Mouse (Mus musculus): ENCODE results near the gene Gm49425.
"Not testable (repeated sequence)": the region's sequence is repeated elsewhere in the genome, so short reads cannot be mapped to it uniquely, and the experiment has no call there.

The Gm49425 gene

DNA sequence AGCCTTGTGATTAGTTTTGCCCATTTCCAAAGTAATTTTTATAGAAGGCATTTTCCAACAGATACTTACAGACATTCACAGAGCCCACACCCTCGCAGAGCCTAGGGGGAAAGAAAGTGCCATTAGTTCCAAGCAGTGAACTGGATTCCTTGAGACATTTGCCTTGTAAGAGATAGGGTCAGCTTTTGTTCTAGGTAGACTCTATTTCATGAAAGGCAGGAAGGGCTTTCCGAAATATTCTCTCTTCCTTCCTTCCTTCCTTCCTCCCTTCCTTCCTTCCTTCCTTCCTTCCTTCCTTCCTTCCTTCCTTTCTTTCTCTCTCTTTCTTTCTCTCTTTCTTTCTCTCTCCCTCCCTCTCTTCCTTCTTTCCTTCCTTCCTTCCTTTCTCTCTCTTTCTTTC lies at the start of gene Gm49425:
Gm49425 (minus strand) TSS at position 101 of the 400 bp plus-strand sequence.
- DNase-seq (ENCODE audit: inconsistent ontology term): not testable (repeated sequence)

DNA sequence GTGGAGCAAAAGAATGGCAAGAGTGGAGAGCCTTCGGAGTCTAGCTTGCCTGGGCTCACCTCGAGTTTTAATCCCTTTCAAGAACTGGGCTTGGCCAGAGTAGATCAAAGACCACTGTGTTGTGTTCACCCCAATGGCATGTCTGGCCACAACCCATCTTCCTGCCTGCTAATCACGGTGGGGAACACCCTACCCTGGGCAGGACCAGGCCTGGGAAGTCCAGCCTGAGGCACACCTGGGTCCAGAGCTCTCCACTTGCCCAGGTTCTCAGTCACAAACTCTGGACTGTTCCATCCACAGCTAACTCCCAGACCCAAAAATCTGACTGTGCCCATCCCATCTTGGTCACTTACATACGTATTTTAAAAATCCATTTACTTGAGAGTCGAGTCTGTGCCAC lies 45.8 kb upstream of the Gm49425 start, which contains the start of gene Krt90:
Krt90 (minus strand) TSS at position 101 of the 400 bp plus-strand sequence.
- DNase-seq (ENCODE audit: inconsistent ontology term): no peak

DNA sequence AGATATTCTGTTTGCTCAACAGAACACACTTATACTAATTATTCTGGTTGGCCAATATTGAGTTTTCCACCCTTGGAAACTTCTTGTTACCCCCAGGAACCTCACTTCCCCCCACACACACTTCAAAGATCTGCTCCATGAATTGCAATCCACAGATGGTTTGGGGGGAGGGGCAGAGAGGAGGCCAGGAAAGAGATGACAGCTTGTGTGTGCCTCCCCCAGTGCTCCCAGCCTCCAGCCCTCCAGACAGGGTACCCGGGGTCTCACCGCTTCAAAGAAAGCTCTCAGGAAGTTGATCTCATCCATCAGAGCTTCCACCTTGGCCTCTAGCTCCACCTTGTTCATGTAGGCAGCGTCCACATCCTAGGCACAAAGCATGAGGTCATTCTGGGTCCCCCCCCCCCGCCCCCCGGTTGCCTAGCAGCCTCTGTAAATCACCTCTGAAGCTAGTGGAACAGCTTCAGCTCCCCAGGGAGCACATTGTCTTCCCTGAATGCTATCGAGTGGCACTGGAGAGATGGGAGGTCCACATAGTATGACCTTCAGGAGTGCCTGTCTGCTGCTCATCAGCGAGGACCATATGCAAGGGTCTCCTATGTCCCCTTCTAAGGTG lies 41.1 kb upstream of the Gm49425 start:
- DNase-seq (ENCODE audit: inconsistent ontology term): no peak

DNA sequence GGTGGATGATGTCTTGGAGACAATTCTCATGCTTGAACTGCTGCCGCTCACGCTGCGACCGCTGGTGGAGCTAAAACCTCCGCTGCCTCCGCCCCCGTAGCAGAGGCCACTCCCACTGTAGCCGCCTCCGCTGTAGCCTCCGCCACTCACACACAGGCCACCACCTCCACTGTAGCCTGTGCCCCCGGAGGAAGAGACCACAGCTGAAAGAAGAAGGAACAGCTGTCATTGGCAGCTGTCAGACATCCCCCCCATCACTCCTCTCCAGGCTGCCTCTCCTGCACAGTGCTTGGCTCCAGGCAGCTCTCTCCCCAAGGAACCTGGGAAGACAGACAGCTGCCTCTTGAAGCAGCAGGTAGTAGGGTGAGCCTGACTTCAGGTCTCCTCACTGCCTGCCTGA lies 36.1 kb upstream of the Gm49425 start:
- DNase-seq (ENCODE audit: inconsistent ontology term): peak; percentile 15

DNA sequence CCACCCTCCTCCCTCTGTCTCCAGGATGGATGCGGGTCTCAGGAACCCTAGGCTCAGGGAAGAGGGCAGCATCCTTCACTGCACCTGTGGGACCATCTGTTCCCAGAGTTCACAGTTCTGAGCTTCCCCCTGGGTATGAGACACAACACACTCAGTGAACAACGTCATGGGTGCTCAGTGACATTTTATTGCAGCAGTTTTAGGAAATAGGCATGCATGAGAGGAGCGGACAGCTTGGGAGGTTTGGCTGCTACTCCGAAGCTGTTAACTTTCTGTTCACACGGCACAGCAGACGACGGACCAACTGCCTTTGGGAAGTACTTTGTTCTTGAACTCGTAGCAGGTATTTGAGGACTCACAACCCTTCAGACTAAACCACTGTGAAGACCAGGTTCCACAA lies 35.1 kb upstream of the Gm49425 start:
- DNase-seq (ENCODE audit: inconsistent ontology term): no peak

DNA sequence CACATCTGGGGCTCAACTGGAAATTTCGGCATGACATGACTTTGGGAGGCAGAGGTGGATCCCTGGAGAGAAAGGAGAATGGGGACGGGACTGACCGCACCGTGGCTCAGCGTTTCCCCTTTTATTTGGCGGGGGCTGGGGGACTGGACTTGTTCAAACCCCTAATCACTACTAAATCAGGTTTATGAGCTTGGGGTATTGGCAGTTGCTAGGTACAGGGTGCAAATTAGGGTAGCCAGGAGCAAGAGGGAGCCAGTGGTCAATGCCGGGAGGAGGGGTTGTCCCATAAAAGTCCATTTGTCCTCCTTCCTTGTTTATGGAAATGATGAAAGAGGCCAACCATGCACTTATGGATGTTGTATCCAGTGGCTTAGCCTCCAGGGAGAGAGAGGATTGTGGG lies 33.5 kb upstream of the Gm49425 start, which contains the start of gene Krt82:
Krt82 (minus strand) TSS at position 101 of the 400 bp plus-strand sequence.
- no peak for DNase-seq (ENCODE audit: inconsistent ontology term)

DNA sequence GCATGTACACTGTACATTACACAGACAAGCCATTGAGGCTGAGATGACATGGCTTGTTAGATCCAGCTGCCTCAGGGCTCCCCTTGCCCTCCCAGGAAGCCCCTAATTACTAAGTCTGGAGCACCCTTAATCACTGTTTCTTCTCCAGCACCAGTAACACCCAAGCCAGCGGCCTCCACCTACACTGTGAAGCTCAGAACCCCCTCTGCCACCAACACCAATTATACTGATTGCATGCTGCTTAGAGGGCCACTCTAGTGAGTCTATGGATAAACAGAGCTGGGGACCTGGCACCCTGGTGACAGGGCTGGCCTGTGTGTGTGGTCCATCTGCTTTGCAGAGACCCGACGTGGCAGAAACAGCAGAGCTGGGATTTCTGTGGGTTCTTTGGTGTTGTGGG lies 27.4 kb upstream of the Gm49425 start:
- DNase-seq (ENCODE audit: inconsistent ontology term): no peak

DNA sequence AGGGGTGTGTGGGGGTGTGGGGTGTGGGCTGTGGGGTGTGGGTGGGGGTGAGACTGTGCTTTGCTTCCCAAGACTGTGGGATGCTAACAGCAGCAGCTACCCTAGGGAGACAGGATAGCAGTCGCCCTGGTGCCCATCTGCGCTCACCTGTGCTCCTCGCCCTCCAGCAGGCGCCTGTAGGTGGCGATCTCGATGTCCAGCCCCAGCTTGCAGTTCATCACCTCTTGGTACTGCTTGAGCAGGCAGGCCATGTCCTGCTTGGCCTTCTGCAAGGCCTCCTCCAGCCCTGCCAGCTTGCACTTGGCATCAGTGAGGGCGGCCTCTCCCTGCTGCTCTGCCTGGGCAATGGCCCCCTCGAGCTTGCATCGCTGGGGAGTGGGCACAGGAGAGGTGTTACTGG lies 25.5 kb upstream of the Gm49425 start:
- DNase-seq (ENCODE audit: inconsistent ontology term): no peak

DNA sequence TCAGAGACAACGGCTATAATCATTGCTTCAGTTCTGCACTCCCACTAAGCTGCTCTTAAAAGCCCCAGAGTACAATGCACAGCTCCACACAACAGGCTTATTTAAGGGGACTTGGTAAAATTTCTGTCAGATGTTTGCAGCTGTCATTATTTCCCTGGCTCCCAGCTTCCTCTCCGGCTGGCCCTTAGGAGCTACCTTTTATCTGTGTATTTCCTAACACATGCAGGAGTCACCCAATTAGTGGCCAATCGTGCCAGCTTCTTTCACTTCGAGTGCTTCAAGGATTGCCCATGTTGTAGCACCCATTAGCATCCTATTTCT lies 21.5 kb upstream of the Gm49425 start:
- no peak for DNase-seq (ENCODE audit: inconsistent ontology term)

DNA sequence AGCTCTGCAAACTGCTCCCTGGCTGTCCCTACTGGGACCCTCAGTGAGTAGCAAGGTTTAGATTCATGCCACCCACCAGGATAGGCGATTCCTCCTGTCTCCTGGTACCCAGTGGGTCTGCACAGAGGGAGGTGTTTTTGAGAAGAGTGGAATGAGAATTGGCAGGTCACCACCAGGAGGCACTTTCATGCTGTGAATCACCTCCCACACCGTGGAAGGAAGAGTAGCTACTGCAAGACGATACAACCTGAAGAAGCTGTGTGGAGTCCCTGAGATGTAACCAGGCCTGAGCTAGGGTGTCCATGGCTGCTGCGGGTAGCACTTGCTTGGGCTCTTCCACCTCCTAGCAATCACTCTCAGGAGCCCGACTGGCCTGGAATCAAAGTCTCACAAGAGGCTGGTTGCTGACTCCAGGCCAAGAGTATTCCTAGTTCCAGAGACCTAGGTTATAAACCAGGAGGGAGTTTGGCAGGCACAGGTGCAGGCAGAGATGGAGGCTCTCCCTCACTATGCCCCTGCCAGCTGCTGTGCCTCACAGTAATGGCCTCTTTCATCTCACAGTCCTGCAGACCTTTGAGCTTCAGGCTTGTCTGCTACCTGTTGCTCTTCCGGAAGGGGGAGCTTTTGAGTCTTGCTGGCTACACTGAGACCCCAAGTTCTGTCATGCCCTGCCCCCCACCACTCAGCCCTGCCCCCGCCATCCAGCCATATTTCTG lies 21.0 kb upstream of the Gm49425 start:
- no peak for DNase-seq (ENCODE audit: inconsistent ontology term)

DNA sequence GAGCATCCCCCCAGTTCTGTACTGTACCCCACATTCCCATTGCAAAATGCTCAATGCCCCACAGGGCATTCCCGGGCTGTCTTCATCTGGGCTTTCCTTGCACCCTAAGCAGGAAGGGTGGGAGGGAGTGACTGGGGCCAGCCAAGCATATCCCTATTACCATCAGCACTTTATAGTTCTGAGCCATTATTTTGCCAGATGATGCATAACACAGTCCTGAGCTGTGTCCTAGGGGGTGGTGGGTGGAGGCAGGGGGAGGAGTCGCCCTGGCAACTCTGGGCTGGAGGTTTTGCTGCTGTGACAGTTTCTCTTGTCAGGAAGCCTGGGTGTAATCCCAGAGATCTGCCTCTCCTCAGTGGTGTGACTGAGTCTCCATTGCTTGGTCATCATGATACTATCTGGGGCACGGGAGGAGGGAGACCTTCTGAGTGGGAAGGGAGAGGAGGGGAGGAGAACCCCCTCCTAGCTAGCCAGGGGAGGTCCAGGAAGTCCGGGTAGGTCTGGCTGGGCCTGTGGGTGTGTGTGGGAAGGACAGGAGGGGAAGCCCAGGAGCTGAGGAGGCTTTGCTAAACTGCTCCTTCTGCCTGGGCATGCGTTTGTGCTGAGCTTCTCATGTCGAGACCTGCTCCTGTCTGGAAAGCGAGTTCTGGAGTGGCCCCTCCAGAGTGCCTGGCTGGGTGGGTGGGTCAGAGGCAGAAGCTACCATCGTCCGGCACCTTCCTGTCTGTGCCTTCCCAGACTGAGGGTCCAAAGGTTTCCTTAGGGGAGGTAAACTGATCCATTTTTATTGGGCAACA lies 19.2 kb upstream of the Gm49425 start:
- peak; percentile 47 for DNase-seq (ENCODE audit: inconsistent ontology term)

DNA sequence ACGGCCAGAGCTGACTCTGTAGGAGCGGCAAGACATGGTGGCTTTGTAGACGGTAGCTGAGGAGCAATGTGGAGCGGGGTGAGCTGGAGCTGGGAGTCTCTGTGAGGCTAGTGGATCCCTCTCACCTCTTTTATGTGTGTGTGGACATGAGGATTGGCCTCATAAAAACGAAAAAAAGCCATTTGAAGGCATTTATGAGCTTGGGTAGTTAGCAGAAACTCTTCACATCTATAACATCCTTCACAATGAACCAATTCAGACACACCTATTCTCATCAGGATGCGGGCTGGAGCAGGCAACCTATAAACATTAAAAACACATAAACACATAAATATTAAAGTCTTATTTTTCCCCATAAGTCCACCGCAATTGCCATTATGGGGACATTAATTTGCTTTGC lies 15.7 kb upstream of the Gm49425 start, which contains the start of gene Krt84:
Krt84 (minus strand) TSS at position 101 of the 400 bp plus-strand sequence.
- DNase-seq (ENCODE audit: inconsistent ontology term): no peak

DNA sequence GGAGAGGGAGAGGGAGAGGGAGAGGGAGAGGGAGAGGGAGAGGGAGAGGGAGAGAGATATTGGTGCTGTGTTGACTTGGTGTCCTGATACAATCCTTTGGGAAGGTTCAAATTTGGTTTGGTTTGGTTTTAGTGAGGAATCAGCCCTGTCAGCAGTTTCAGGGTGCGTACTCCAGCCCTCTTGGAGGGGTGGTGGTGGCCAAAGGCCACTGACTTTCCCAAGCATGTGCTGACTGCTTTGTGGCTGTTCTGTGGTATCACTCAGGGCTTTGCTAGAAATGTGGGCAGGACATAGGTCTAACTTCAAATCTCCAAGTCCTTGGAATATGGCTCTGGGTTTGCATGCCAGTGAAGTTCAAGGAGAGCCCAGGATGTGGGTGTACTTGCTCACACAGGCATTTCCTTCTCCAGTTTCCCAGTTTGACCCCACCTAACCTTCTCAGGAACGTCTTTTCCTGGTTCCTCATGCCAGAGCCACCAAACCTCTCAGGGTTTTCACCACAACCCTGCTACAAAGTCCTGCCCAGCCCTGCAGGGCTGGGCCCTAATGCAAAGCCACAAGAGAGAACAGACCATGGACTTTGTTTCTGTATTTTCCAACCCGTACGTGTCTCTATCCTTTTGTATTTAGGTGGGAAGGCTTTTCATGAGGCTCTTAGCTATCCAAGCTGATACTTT lies 5.6 kb upstream of the Gm49425 start:
- no peak for DNase-seq (ENCODE audit: inconsistent ontology term)

DNA sequence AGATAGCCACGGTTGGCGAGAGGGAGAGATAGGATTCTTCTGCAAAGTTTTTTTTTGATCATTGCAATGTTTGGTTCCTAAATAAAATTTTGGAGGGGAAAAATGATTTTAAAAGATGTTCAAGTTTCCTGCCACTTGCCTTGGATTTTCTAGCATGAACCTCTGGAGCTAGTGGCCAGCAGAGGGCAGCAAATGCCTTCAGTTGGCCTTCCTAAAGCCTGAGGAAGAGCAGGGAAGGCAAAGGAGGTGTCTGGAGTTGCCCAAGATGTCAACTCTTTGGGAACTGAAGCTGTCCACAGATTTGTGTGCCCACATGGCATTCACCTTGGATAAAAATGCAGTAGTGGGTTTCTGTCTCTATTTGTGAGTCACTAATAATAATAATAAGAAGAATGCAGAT lies 2.7 kb upstream of the Gm49425 start:
- DNase-seq (ENCODE audit: inconsistent ontology term): peak; percentile 47

DNA sequence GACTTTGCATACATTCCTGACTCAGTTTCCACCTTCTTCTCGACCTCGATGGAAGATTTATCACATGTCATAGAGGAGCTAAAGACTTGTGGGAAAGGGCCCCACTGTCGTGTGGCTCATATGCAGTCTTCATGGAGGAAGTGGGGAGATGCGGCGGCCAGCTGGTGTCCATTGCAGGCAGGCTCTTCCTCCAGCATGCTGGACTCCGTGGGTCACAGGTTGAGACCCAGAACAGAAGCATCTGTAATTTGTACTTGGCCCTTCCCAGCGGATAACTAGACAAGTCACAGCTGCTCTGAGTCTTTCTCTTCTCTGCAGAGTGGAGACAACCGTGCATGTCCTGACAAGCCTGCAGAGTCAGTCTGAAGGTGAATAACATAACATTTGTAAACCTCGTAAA lies 8.8 kb downstream of the Gm49425 start:
- DNase-seq (ENCODE audit: inconsistent ontology term): no peak

DNA sequence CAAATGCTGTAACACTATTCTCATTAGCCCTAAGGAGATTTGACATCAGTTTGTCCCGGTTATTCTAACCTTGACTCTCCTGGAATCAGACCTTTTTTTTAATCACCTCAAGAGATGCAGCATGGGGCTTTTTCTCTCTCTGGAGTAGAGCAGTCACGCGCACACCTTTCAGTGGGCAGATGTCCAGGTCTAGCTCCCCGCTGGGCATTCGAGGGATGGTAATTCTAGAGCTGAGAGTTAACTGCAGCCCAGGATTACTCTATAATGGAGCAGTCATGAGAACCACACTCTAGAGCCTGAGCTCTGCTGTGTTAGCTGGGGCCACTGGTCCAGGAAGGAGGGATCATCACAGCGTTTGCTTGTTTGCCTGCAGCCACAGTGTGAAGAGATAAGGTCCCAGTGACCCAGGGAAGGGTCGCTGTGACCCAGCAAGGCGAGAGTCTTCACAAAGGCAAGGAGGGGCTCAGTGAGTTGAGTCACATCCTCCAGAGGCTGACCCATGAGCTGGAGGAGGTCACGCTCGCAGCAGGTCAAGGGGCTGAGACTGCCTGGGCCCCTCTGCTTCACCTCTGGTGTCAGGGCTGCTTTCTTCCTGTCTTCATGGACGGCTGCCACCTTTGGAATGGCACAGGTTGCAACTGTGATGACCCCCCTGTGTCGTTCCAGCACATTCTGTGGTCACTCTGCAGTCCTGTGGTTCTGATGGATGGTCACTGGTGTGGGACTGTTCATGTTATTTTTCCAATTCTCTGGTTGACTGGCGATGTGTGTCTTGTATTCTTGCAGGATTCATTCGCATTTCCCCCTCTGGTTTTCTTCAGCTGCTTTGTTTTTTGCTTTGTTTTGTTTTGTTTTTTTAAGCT lies 9.9 kb downstream of the Gm49425 start:
- no peak for DNase-seq (ENCODE audit: inconsistent ontology term)

DNA sequence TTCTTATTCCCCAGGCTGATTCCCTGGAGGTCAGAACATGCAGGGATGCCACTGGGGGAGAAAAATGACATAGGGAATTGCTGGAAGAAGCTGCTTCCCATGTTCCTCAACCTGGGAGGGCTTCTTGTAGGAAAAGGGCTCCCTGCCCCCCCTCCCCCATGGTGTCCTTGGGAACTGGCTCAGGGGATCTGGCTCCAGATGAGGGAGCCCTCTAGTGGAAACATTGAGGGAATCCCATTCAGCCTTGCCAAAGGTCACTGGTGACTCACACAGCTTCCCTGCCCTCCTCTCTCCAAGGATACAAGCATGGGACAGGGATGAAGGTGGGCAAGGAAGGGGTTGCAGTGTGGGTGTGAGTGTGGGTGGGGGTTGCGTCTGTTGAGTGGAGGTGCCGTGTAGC lies 19.9 kb downstream of the Gm49425 start:
- peak; percentile 54 for DNase-seq (ENCODE audit: inconsistent ontology term)

DNA sequence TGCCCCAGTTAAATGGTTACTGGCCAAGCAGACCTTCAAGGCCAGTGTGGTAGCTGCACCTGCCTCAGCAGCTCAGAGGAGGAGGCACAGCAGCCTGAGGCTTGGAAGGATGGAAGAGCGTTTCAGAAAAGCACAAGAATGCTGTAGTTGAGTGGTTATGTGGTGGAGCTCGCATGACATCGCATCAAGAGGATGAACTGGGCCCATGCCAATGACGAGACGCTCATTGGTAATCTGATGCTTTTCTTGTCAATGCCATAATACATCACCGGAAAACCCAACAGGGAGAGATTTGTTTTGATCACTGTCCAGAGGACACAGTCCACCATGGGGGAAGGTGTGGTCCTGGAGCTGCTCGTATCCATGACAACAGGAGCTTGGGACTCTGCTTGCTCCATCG lies 21.8 kb downstream of the Gm49425 start:
- DNase-seq (ENCODE audit: inconsistent ontology term): no peak

DNA sequence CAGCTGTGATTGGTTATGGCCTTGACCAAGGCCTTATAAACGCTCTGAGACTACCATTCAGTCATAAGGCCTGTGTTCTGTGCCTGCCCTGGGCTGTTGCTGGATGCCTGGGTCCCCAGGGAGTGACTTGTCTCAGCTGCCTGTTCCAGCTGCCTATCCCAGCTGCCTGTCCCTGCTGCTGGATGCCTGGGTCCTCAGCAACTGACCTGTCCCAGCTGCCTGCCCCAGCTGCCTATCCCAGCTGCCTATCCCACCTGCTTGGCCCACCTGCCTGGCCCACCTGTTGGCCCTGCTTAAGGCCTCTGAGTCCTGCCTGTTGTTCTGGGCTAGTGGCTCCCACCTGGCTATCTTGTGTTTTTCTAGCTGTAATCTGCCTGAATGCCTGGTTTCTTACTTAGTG lies 22.9 kb downstream of the Gm49425 start:
- no peak for DNase-seq (ENCODE audit: inconsistent ontology term)

DNA sequence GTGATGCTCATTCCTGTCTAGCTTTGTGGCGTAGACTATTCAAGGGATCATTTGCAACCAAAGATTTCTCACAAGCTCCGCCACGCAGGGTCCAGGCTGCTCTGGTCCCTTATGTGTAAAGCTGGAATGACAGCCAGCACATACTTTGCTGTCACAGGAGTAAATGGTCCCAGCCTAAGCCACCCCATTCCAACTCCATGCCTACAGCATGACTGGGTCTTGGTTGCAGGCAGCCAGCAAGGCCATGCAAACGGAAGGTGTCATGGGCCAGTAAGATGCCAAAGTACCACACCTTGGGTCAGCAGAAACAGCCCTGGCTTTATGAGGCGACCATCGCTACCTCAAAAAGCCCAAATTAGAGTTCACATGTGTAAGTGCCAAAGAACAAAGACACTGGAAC lies 23.3 kb downstream of the Gm49425 start:
- DNase-seq (ENCODE audit: inconsistent ontology term): no peak

DNA sequence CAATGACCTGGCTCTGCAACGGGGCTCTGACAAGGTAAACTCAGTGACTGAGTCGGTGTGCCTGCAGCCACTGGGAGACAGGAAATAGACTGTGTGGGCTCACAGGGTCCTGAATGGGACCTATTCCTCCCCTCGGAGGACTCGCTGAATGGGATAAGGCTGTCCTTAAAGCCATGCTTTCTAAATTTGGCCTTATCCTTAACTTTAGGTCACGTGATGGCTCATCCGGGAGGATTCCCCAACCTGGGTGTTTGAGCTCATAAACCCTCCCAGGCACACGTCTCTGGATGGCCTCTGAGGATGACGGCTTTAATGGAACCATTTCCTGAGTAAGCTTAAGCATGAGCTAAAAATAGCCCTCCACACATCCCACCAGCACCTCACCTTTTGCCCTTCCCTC lies 24.3 kb downstream of the Gm49425 start:
- DNase-seq (ENCODE audit: inconsistent ontology term): no peak
